Mouse (Mus musculus): ENCODE measurements around the gene Tmem11. TPM values are rescaled to one million over a fixed set of nuclear protein-coding genes. Genes with fewer than 3 reads are reported as not detected.
"Not testable (repeated sequence)": the region's sequence is repeated elsewhere in the genome, so short reads cannot be mapped to it uniquely, and the experiment has no call there.

Tmem11 gene
- polyA plus RNA-seq, 1 experiment from 2014 or later: 67.8 TPM

DNA sequence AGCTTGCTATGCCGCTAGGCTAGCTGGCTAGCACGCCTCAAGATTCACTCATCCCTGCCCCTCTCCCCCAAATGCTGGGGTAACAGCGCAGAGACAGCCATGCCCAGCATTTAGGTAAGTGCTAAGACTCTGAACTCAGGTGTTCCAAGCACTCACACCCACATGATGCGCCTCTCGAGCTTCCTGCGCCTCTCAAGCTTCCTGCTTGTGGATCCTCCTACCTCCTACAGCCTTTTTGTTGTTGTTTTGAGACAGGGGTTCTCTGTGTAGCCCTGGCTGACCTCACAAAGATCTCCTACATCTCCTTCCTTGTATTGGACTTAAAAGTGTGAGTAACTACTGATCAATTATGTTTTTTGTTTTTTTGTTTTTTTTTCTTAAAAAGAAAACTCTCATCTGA is 6.0 kb downstream of the Tmem11 start:
- Histone ChIP-seq H3K9me3 (replicated peaks; ENCODE audit: control insufficient read depth, low read length) (no peaks in the 10 kb centered on the region), H3K27ac (ENCODE audit: low read depth, low read length) (no peak overlapping the region), H3K4me1 (ENCODE audit: control insufficient read depth, insufficient read depth, low read length) (peaks cover 11% of the 10 kb centered on the region), H3K9ac (ENCODE audit: low read length) (no peak overlapping the region), H3K36me3 (ENCODE audit: control insufficient read depth, insufficient read depth, low read length) (peaks cover 14% of the 10 kb centered on the region; the same call in 1 of the 2 replicates), H3K27me3 (replicated peaks; ENCODE audit: control insufficient read depth, insufficient read depth, low read length) (no peaks in the 10 kb centered on the region), H3K4me2 (ENCODE audit: low read length) (no peak overlapping the region), H3K4me3 (ENCODE audit: low read depth, low read length) (no peak overlapping the region)
- no peak for DNase-seq (ENCODE audit: low spot score)
- no peak for ATAC-seq
- WGBS: 88% methylated on average over 6 of the region's 6 CpGs

DNA sequence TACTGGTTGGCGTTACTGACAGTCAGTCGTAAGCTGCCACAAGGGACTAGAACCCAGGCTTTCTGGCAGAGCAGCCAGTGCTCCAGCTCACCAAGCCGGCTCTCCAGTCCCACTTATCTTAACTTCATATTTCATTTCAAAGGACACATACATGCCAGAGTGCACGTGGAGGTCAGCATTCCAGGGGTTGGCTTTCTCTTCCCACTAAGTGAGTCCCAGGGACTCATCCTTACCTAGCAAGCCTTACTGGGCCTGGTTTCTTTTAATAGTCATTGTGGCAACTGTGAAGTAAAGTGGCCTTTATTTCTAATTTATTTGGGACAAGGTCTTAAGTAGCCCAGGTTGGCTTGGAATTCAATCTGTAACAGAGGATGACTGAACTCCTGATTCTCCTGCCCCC is 7.7 kb downstream of the Tmem11 start:
- WGBS: 93% methylated on average over 4 of the region's 4 CpGs
- Histone ChIP-seq H3K9ac (ENCODE audit: low read length) (no peak overlapping the region), H3K27ac (ENCODE audit: low read depth, low read length) (no peak overlapping the region), H3K4me2 (ENCODE audit: low read length) (no peak overlapping the region), H3K4me1 (ENCODE audit: control insufficient read depth, insufficient read depth, low read length) (no peaks in the 10 kb centered on the region), H3K9me3 (replicated peaks; ENCODE audit: control insufficient read depth, low read length) (no peaks in the 10 kb centered on the region), H3K4me3 (ENCODE audit: low read depth, low read length) (no peak overlapping the region), H3K36me3 (ENCODE audit: control insufficient read depth, insufficient read depth, low read length) (peaks cover 14% of the 10 kb centered on the region; the same call in 1 of the 2 replicates), H3K27me3 (replicated peaks; ENCODE audit: control insufficient read depth, insufficient read depth, low read length) (no peaks in the 10 kb centered on the region)
- ATAC-seq: no peak
- no peak for DNase-seq (ENCODE audit: low spot score)

DNA sequence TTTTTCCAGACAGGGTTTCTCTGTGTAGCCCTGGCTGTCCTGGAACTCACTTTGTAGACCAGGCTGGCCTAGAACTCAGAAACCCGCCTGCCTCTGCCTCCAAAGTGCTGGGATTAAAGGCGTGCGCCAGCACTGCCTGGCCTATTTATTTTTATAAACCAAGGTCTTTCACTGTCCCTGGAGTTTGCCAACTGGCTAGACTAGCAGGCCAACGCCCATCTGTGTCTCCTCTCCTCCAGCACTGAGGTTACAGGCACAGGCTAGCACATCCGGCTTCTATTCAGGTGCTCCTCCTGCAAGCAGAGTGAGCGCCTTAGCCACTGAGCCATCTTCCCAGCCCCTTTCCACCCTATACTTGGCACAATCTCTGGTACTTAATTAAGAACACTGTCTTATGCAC is 9.6 kb downstream of the Tmem11 start:
- H3K36me3 ChIP-seq (ENCODE audit: control insufficient read depth, insufficient read depth, low read length): peaks cover 18% of the 10 kb centered on the region
- not testable (repeated sequence) for ATAC-seq; H3K9ac ChIP-seq (ENCODE audit: low read length); H3K4me3 ChIP-seq (ENCODE audit: low read depth, low read length); H3K27ac ChIP-seq (ENCODE audit: low read depth, low read length); H3K4me2 ChIP-seq (ENCODE audit: low read length); H3K9me3 ChIP-seq (replicated peaks; ENCODE audit: control insufficient read depth, low read length); H3K4me1 ChIP-seq (ENCODE audit: control insufficient read depth, insufficient read depth, low read length); DNase-seq (ENCODE audit: low spot score); H3K27me3 ChIP-seq (replicated peaks; ENCODE audit: control insufficient read depth, insufficient read depth, low read length)
- WGBS: 93% methylated on average over 6 of the region's 6 CpGs

DNA sequence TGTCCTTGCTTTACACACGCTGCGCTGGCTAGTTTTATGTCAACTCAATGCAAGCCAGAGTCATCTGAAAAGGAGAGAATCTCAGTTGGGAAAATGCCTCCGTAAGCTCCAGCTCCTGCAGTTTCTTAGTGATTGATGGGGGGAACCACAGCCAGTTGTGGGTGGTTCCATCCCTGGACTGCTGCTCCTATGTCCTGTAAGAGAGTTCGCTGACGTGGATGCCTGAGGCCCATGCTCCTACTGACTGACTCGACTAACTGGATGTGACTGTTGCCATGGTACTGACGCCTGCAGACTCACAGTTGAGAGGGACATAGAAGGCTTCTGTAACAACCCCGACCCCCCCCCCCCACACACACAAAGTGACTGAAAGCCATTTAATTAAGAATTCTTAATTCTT is 11.2 kb downstream of the Tmem11 start:
- Histone ChIP-seq H3K27me3 (replicated peaks; ENCODE audit: control insufficient read depth, insufficient read depth, low read length) (no peaks in the 10 kb centered on the region), H3K9ac (ENCODE audit: low read length) (no peak overlapping the region), H3K27ac (ENCODE audit: low read depth, low read length) (no peak overlapping the region), H3K4me2 (ENCODE audit: low read length) (no peak overlapping the region), H3K4me3 (ENCODE audit: low read depth, low read length) (no peak overlapping the region), H3K9me3 (replicated peaks; ENCODE audit: control insufficient read depth, low read length) (no peaks in the 10 kb centered on the region), H3K4me1 (ENCODE audit: control insufficient read depth, insufficient read depth, low read length) (no peaks in the 10 kb centered on the region), H3K36me3 (ENCODE audit: control insufficient read depth, insufficient read depth, low read length) (peaks cover 29% of the 10 kb centered on the region)
- no peak for ATAC-seq
- no peak for DNase-seq (ENCODE audit: low spot score)
- WGBS: 68% methylated on average over 8 of the region's 8 CpGs

DNA sequence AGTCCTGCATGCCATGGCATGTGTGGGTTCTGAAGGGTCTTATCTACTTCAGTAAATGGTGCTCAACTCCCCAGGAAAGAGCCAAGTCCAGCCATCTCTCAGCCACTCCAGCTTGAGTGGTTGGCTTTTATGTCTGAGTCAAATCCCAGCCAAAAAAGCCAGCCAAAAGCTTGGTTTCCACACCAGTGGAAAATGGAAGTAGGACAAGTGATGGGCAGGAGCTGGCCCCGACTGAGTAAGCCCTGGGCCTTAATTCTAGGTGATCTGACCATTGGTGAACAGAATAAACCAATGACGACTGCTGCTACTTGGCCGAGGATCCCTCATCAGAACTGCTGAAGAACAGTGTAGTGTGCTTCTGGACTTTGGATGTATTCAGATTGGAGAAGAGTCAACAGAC is 11.6 kb downstream of the Tmem11 start:
- DNase-seq (ENCODE audit: low spot score): no peak
- no peaks in the 10 kb centered on the region for H3K9me3 ChIP-seq (replicated peaks; ENCODE audit: control insufficient read depth, low read length)
- H3K4me2 ChIP-seq (ENCODE audit: low read length): no peak overlapping the region
- peaks cover 29% of the 10 kb centered on the region for H3K36me3 ChIP-seq (ENCODE audit: control insufficient read depth, insufficient read depth, low read length)
- no peaks in the 10 kb centered on the region for H3K4me1 ChIP-seq (ENCODE audit: control insufficient read depth, insufficient read depth, low read length)
- no peak for ATAC-seq
- H3K27ac ChIP-seq (ENCODE audit: low read depth, low read length): no peak overlapping the region
- no peaks in the 10 kb centered on the region for H3K27me3 ChIP-seq (replicated peaks; ENCODE audit: control insufficient read depth, insufficient read depth, low read length)
- H3K4me3 ChIP-seq (ENCODE audit: low read depth, low read length): no peak overlapping the region
- WGBS: 87% methylated on average over 3 of the region's 3 CpGs
- H3K9ac ChIP-seq (ENCODE audit: low read length): no peak overlapping the region

DNA sequence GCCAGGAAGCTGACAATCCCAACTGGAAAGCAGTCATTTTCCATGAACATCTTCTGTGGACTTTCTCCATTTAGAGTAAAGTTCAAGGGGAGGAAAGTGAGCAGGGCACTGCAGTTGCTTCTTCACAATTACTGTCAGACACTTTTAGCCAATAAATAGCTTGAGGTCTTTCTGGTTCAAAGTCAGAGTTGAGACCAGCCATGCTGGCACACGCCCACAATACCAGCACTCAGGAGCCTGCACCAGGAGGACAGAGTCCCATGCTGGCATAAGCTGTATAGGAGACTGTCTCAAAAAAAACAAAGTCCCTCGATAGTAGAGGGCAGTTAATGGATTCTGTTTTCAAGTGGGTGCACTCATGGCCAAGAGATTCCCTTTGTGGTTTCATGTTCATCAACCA is 13.1 kb downstream of the Tmem11 start:
- Histone ChIP-seq H3K4me2 (ENCODE audit: low read length) (no peak overlapping the region), H3K9ac (ENCODE audit: low read length) (no peak overlapping the region), H3K36me3 (ENCODE audit: control insufficient read depth, insufficient read depth, low read length) (peaks cover 42% of the 10 kb centered on the region), H3K4me3 (ENCODE audit: low read depth, low read length) (no peak overlapping the region), H3K27ac (ENCODE audit: low read depth, low read length) (no peak overlapping the region), H3K4me1 (ENCODE audit: control insufficient read depth, insufficient read depth, low read length) (no peaks in the 10 kb centered on the region), H3K27me3 (replicated peaks; ENCODE audit: control insufficient read depth, insufficient read depth, low read length) (no peaks in the 10 kb centered on the region), H3K9me3 (replicated peaks; ENCODE audit: control insufficient read depth, low read length) (no peaks in the 10 kb centered on the region)
- DNase-seq (ENCODE audit: low spot score): no peak
- no peak for ATAC-seq
- 70% methylated on average over 2 of the region's 2 CpGs for WGBS

DNA sequence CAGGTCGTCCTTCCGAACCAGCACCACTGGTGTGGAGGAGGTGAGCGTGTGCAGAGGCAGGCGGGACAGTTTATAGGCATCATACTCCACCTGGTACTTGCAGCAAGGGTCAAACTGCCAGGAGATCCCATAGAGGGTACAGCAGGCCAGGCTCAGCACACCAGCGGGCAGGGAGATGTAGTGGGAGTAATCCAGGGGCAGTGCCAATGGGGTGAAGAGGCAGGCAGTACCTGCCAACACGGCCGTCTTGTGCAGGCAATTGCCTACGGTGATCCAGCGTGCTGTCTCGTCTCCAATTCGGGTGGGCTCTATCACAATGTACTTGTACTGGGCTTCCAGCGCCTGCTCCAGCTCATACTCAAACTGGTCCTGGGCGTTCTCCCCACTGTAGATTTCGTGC is 14.2 kb downstream of the Tmem11 start:
- H3K4me3 ChIP-seq (ENCODE audit: low read depth, low read length): no peak overlapping the region
- no peaks in the 10 kb centered on the region for H3K27me3 ChIP-seq (replicated peaks; ENCODE audit: control insufficient read depth, insufficient read depth, low read length)
- 90% methylated on average over 14 of the region's 14 CpGs for WGBS
- ATAC-seq (no peak), DNase-seq (ENCODE audit: low spot score) (no peak)
- H3K36me3 ChIP-seq (ENCODE audit: control insufficient read depth, insufficient read depth, low read length): peaks cover 49% of the 10 kb centered on the region
- no peaks in the 10 kb centered on the region for H3K9me3 ChIP-seq (replicated peaks; ENCODE audit: control insufficient read depth, low read length)
- H3K27ac ChIP-seq (ENCODE audit: low read depth, low read length): no peak overlapping the region
- H3K9ac ChIP-seq (ENCODE audit: low read length): no peak overlapping the region
- H3K4me1 ChIP-seq (ENCODE audit: control insufficient read depth, insufficient read depth, low read length): no peaks in the 10 kb centered on the region
- no peak overlapping the region for H3K4me2 ChIP-seq (ENCODE audit: low read length)

DNA sequence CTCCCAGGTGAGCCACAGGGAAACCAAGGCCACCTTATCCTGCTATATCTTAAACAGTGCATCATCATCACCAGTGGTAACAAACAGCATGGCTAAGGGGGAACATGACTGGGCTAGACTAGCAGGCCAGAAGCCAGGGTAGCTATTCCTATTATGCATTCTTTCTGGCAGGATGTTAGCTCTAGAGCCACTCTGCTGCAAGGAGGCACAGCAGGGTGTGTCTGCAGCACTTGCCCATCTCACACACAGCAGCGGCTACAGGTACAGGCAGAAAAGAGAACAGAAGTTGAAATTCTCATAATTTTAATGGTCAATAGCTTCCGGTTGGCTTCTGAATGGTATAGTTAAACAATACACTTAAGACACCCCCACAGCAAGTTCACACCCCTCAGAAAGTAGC is 14.9 kb downstream of the Tmem11 start:
- WGBS: 90% methylated on average over 2 of the region's 2 CpGs
- peaks cover 50% of the 10 kb centered on the region for H3K36me3 ChIP-seq (ENCODE audit: control insufficient read depth, insufficient read depth, low read length)

DNA sequence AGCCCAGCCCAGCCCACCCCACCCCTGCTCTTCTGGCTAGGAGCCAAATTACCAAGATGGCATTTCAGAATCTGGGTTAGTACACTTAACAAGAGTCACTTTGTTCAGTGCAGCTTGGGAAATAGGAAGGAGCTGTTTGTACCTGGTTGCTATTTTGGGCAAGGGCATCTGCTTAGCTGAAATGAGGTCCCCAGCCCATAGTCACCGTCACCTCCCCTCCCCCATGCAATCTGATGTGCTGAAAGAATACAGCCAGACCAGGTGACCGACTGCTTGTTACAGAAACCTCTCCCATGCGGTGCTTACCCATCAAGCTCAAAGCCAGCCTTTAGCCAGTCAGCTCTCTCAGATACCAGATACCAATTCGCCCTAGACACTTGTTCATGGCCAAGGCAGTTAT is 15.9 kb downstream of the Tmem11 start:
- DNase-seq (ENCODE audit: low spot score) (peak; percentile 8), ATAC-seq (no peak)
- peaks cover 59% of the 10 kb centered on the region for H3K36me3 ChIP-seq (ENCODE audit: control insufficient read depth, insufficient read depth, low read length)
- H3K27me3 ChIP-seq (replicated peaks; ENCODE audit: control insufficient read depth, insufficient read depth, low read length): no peaks in the 10 kb centered on the region
- H3K4me3 ChIP-seq (ENCODE audit: low read depth, low read length): no peak overlapping the region
- 75% methylated on average over 4 of the region's 4 CpGs for WGBS
- no peak overlapping the region for H3K27ac ChIP-seq (ENCODE audit: low read depth, low read length)
- no peaks in the 10 kb centered on the region for H3K9me3 ChIP-seq (replicated peaks; ENCODE audit: control insufficient read depth, low read length)
- no peaks in the 10 kb centered on the region for H3K4me1 ChIP-seq (ENCODE audit: control insufficient read depth, insufficient read depth, low read length)
- no peak overlapping the region for H3K4me2 ChIP-seq (ENCODE audit: low read length)
- H3K9ac ChIP-seq (ENCODE audit: low read length): no peak overlapping the region

More for the DNA sequence above, 14.9 kb downstream of the Tmem11 start:
- H3K4me1 ChIP-seq (ENCODE audit: control insufficient read depth, insufficient read depth, low read length): no peaks in the 10 kb centered on the region
- no peak overlapping the region for H3K9ac ChIP-seq (ENCODE audit: low read length)
- H3K4me3 ChIP-seq (ENCODE audit: low read depth, low read length): no peak overlapping the region
- no peak overlapping the region for H3K4me2 ChIP-seq (ENCODE audit: low read length)
- DNase-seq (ENCODE audit: low spot score): no peak
- no peak for ATAC-seq
- no peak overlapping the region for H3K27ac ChIP-seq (ENCODE audit: low read depth, low read length)
- H3K9me3 ChIP-seq (replicated peaks; ENCODE audit: control insufficient read depth, low read length): no peaks in the 10 kb centered on the region
- no peaks in the 10 kb centered on the region for H3K27me3 ChIP-seq (replicated peaks; ENCODE audit: control insufficient read depth, insufficient read depth, low read length)
